Mouse (Mus musculus): Measurements from ENCODE around the gene Ccdc9. TPM values are rescaled to one million over a fixed set of nuclear protein-coding genes. Genes with fewer than 3 reads are reported as not detected.

The Ccdc9 gene
- total and polyA plus RNA-seq, 3 experiments, result 63.6 to 97.1 TPM; not detected in 1

DNA sequence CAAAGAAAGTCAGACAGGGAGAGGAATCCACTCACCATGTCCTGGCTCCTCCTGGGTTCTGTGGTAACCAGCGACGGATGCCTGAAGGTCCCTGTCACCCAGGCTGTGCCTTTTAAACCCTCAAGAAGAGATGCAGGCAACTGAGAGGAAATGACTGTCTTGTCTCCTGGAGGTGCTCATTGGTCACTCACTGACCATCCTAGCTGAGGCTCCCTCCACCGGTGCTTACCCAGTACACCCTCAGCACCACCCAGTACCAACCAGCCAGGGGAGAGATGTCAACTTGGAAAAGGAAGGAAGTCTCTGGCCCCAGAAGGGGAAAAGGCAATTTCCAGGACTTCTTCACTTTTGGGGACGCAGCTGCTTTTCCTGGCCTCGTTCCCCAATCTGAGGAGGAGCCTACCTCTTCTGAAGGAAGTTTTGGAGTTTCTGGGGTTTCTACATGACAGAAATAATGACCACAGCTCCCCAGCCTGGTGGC lies 27.4 kb downstream of the Ccdc9 start, which contains the start of gene C5ar1:
C5ar1 (minus strand) TSS at position 431 of the 481 bp plus-strand sequence.
- H3K9me3 ChIP-seq (replicated peaks; ENCODE audit: insufficient read depth, low read length), result no peaks in the 10 kb centered on the region
- peaks cover 0 to 2% of the 10 kb centered on the region in 2 experiments; a peak in 2 of 4 replicates for H3K27me3 ChIP-seq (ENCODE audit: control insufficient read depth in 1 of 2, insufficient read depth in 2 of 2, low read length in 2 of 2)
- H3K4me1 ChIP-seq (ENCODE audit: control insufficient read depth in 1 of 2, insufficient read depth in 2 of 2, low read length in 2 of 2), result peaks cover 0 to 11% of the 10 kb centered on the region in 2 experiments; a peak in 2 of 4 replicates
- no peak for DNase-seq (ENCODE audit: low read depth, low spot score)
- no peak within 1 kb of the TSS for H3K4me3 ChIP-seq (ENCODE audit: control insufficient read depth in 1 of 2, insufficient read depth in 1 of 2, low read depth in 2 of 2, low read length in 2 of 2)
- H3K79me2 ChIP-seq (ENCODE audit: control insufficient read depth, insufficient read depth, low read length, poor library complexity), result no peaks in the 10 kb centered on the region
- TF ChIP-seq SIN3A (IDR thresholded peaks at IDR 0.05; ENCODE audit: low read length), result no peak
- no peak for TF ChIP-seq EP300 (IDR thresholded peaks at IDR 0.05; ENCODE audit: low read depth in 1 of 2, low read length in 2 of 2)
- no peak for TF ChIP-seq CHD1 (IDR thresholded peaks at IDR 0.05; ENCODE audit: low read depth, low read length)
- TF ChIP-seq KAT2A (conservative IDR thresholded peaks at IDR 0.05; ENCODE audit: low read depth, low read length), result no peak
- TF ChIP-seq UBTF (IDR thresholded peaks at IDR 0.05; ENCODE audit: borderline replicate concordance, insufficient read depth, low read depth, low read length), result no peak
- no peak for TF ChIP-seq ETS1 (IDR thresholded peaks at IDR 0.05; ENCODE audit: low read depth, low read length)
- no peak for TF ChIP-seq ZNF384 (IDR thresholded peaks at IDR 0.05; ENCODE audit: low read depth, low read length)
- no peak for TF ChIP-seq HCFC1 (IDR thresholded peaks at IDR 0.05; ENCODE audit: low read depth, low read length)
- TF ChIP-seq USF2 (IDR thresholded peaks at IDR 0.05; ENCODE audit: borderline replicate concordance in 1 of 2, insufficient read depth in 1 of 2, low read depth in 1 of 2, low read length in 2 of 2), result no peak
- no peak for TF ChIP-seq TAL1 (IDR thresholded peaks at IDR 0.05; ENCODE audit: low read length)
- TF ChIP-seq MYB (IDR thresholded peaks at IDR 0.05; ENCODE audit: low read depth, low read length), result no peak
- no peak for TF ChIP-seq MAX (IDR thresholded peaks at IDR 0.05; ENCODE audit: low read length)
- TF ChIP-seq MYC (IDR thresholded peaks at IDR 0.05; ENCODE audit: low read depth, low read length), result no peak
- no peak for TF ChIP-seq POLR2A (IDR thresholded peaks at IDR 0.05; ENCODE audit: control insufficient read depth in 1 of 2, insufficient read depth in 1 of 2, low read depth in 1 of 2, low read length in 2 of 2, poor library complexity in 1 of 2)
- TF ChIP-seq ELF1 (IDR thresholded peaks at IDR 0.05; ENCODE audit: low read depth, low read length), result no peak
- H3K27ac ChIP-seq (ENCODE audit: control insufficient read depth, low read depth, low read length), result no peak within 1 kb of the TSS
- no peak within 1 kb of the TSS for H3K9ac ChIP-seq (ENCODE audit: control insufficient read depth, low read depth, low read length, poor library complexity, severe bottlenecking)
- peaks cover 0 to 8% of the 10 kb centered on the region in 2 experiments; a peak in 2 of 4 replicates for H3K36me3 ChIP-seq (ENCODE audit: control insufficient read depth in 1 of 2, insufficient read depth in 2 of 2, low read length in 2 of 2)

DNA sequence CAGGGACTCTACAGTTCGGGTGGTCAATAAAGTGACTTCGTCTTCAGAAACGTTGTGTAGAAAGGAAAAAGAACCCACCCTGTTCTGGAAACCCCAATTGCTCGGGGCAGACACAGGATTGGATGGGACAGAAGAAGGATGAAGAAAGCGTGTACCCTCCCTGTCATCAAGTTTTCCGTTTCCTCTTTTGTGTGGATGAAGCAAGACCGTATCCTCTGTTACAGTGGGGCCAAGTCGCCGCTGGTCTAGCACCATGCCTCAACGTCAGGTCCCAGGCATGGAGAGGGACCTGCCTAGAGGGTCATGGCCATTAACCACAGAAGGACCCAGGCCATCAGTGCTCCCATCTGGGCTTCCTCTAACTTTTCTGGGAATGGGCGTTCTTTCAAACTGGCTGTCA lies 28.8 kb downstream of the Ccdc9 start:
- no peak overlapping the region for H3K27ac ChIP-seq (ENCODE audit: control insufficient read depth, low read depth, low read length)
- no peaks in the 10 kb centered on the region for H3K79me2 ChIP-seq (ENCODE audit: control insufficient read depth, insufficient read depth, low read length, poor library complexity)
- H3K36me3 ChIP-seq (ENCODE audit: control insufficient read depth in 1 of 2, insufficient read depth in 2 of 2, low read length in 2 of 2), result peaks cover 0 to 2% of the 10 kb centered on the region in 2 experiments; a peak in 1 of 4 replicates
- DNase-seq (ENCODE audit: low read depth, low spot score), result no peak
- no peak for TF ChIP-seq JUND (IDR thresholded peaks at IDR 0.05; ENCODE audit: low read depth, low read length)
- no peak for TF ChIP-seq ELF1 (IDR thresholded peaks at IDR 0.05; ENCODE audit: low read depth, low read length)
- no peak for TF ChIP-seq MXI1 (IDR thresholded peaks at IDR 0.05; ENCODE audit: low read depth, low read length)
- TF ChIP-seq E2F4 (IDR thresholded peaks at IDR 0.05; ENCODE audit: borderline replicate concordance, low read depth, low read length), result no peak
- no peak for TF ChIP-seq POLR2AphosphoS2 (IDR thresholded peaks at IDR 0.05; ENCODE audit: low read length)
- H3K27me3 ChIP-seq (ENCODE audit: control insufficient read depth in 1 of 2, insufficient read depth in 2 of 2, low read length in 2 of 2), result peaks cover 0 to 2% of the 10 kb centered on the region in 2 experiments; a peak in 2 of 4 replicates
- H3K9me3 ChIP-seq (replicated peaks; ENCODE audit: insufficient read depth, low read length), result no peaks in the 10 kb centered on the region
- H3K9ac ChIP-seq (ENCODE audit: control insufficient read depth, low read depth, low read length, poor library complexity, severe bottlenecking), result no peak overlapping the region
- peaks cover 0 to 2% of the 10 kb centered on the region in 2 experiments; a peak in 1 of 4 replicates for H3K4me1 ChIP-seq (ENCODE audit: control insufficient read depth in 1 of 2, insufficient read depth in 2 of 2, low read length in 2 of 2)
- no peak overlapping the region for H3K4me3 ChIP-seq (ENCODE audit: control insufficient read depth in 1 of 2, insufficient read depth in 1 of 2, low read depth in 2 of 2, low read length in 2 of 2)
